Mouse (Mus musculus): ENCODE measurements around the gene 1700037H04Rik. TPM values are rescaled to one million over a fixed set of nuclear protein-coding genes. Genes with fewer than 3 reads are reported as not detected.

Gene 1700037H04Rik
- polyA plus RNA-seq, 1 experiment from 2014 or later, result 85.7 TPM

GRCm38 (mm10) chr2:131159491-131159910 lies 380 bp downstream of the 1700037H04Rik start:
- H3K4me1 ChIP-seq (ENCODE audit: control insufficient read depth, insufficient read depth, low read length), result peaks cover 32% of the 10 kb centered on the region
- no peaks in the 10 kb centered on the region for H3K9me3 ChIP-seq (ENCODE audit: control insufficient read depth, low read length)
- H3K9ac ChIP-seq (replicated peaks; ENCODE audit: low read length), result peak overlapping the region; percentile 81
- ATAC-seq (ENCODE audit: low FRiP score, low TSS enrichment), result peak; percentile 76
- WGBS, result under 1% methylated on average over 18 of the region's 18 CpGs
- peak overlapping the region; percentile 74 for H3K4me2 ChIP-seq (ENCODE audit: low read length)
- H3K36me3 ChIP-seq (ENCODE audit: control insufficient read depth, insufficient read depth, low read length), result peaks cover 8% of the 10 kb centered on the region; the same call in 1 of the 2 replicates
- H3K27me3 ChIP-seq (ENCODE audit: control insufficient read depth, insufficient read depth, low read length), result no peaks in the 10 kb centered on the region
- H3K27ac ChIP-seq (replicated peaks; ENCODE audit: low read depth, low read length), result peak overlapping the region; percentile 83
- DNase-seq, result peak; percentile 65
- peak overlapping the region; percentile 77 for H3K4me3 ChIP-seq (replicated peaks; ENCODE audit: low read depth, low read length)

GRCm38 (mm10) chr2:131156987-131157386 lies 2.9 kb downstream of the 1700037H04Rik start:
- no peaks in the 10 kb centered on the region for H3K27me3 ChIP-seq (ENCODE audit: control insufficient read depth, insufficient read depth, low read length)
- no peak overlapping the region for H3K4me3 ChIP-seq (replicated peaks; ENCODE audit: low read depth, low read length)
- ATAC-seq (ENCODE audit: low FRiP score, low TSS enrichment), result no peak
- peaks cover 19% of the 10 kb centered on the region for H3K36me3 ChIP-seq (ENCODE audit: control insufficient read depth, insufficient read depth, low read length)
- H3K9ac ChIP-seq (replicated peaks; ENCODE audit: low read length), result no peak overlapping the region
- H3K9me3 ChIP-seq (ENCODE audit: control insufficient read depth, low read length), result no peaks in the 10 kb centered on the region
- no peak overlapping the region for H3K4me2 ChIP-seq (ENCODE audit: low read length)
- DNase-seq, result no peak
- no peak overlapping the region for H3K27ac ChIP-seq (replicated peaks; ENCODE audit: low read depth, low read length)
- peaks cover 32% of the 10 kb centered on the region for H3K4me1 ChIP-seq (ENCODE audit: control insufficient read depth, insufficient read depth, low read length)
- WGBS, result 92% methylated on average over 7 of the region's 7 CpGs

- Histone ChIP-seq H3K27ac (replicated peaks; ENCODE audit: low read depth, low read length) (no peak overlapping the region), H3K9me3 (ENCODE audit: control insufficient read depth, low read length) (no peaks in the 10 kb centered on the region), H3K27me3 (ENCODE audit: control insufficient read depth, insufficient read depth, low read length) (no peaks in the 10 kb centered on the region), H3K4me1 (ENCODE audit: control insufficient read depth, insufficient read depth, low read length) (peaks cover 25% of the 10 kb centered on the region), H3K9ac (replicated peaks; ENCODE audit: low read length) (no peak overlapping the region), H3K4me3 (replicated peaks; ENCODE audit: low read depth, low read length) (no peak overlapping the region), H3K4me2 (ENCODE audit: low read length) (no peak overlapping the region), H3K36me3 (ENCODE audit: control insufficient read depth, insufficient read depth, low read length) (peaks cover 41% of the 10 kb centered on the region)
- DNase-seq (no peak), ATAC-seq (ENCODE audit: low FRiP score, low TSS enrichment) (no peak)
- WGBS, result 91% methylated on average over 4 of the region's 4 CpGs
Observed at GRCm38 (mm10) chr2:131154036-131154435, 5.8 kb downstream of the 1700037H04Rik start.

GRCm38 (mm10) chr2:131152166-131152730 lies 7.6 kb downstream of the 1700037H04Rik start:
- ATAC-seq (ENCODE audit: low FRiP score, low TSS enrichment), result no peak
- Histone ChIP-seq H3K4me2 (ENCODE audit: low read length) (no peak overlapping the region), H3K27ac (replicated peaks; ENCODE audit: low read depth, low read length) (no peak overlapping the region), H3K36me3 (ENCODE audit: control insufficient read depth, insufficient read depth, low read length) (peaks cover 59% of the 10 kb centered on the region), H3K9me3 (ENCODE audit: control insufficient read depth, low read length) (no peaks in the 10 kb centered on the region), H3K9ac (replicated peaks; ENCODE audit: low read length) (no peak overlapping the region), H3K4me1 (ENCODE audit: control insufficient read depth, insufficient read depth, low read length) (peaks cover 8% of the 10 kb centered on the region; the same call in 1 of the 2 replicates), H3K27me3 (ENCODE audit: control insufficient read depth, insufficient read depth, low read length) (no peaks in the 10 kb centered on the region), H3K4me3 (replicated peaks; ENCODE audit: low read depth, low read length) (no peak overlapping the region)
- DNase-seq, result no peak
- WGBS, result 94% methylated on average over 7 of the region's 7 CpGs

- Histone ChIP-seq H3K27ac (replicated peaks; ENCODE audit: low read depth, low read length) (no peak overlapping the region), H3K4me3 (replicated peaks; ENCODE audit: low read depth, low read length) (no peak overlapping the region), H3K4me1 (ENCODE audit: control insufficient read depth, insufficient read depth, low read length) (no peaks in the 10 kb centered on the region), H3K4me2 (ENCODE audit: low read length) (no peak overlapping the region), H3K36me3 (ENCODE audit: control insufficient read depth, insufficient read depth, low read length) (peaks cover 81% of the 10 kb centered on the region), H3K9ac (replicated peaks; ENCODE audit: low read length) (no peak overlapping the region), H3K9me3 (ENCODE audit: control insufficient read depth, low read length) (no peaks in the 10 kb centered on the region), H3K27me3 (ENCODE audit: control insufficient read depth, insufficient read depth, low read length) (no peaks in the 10 kb centered on the region)
- 96% methylated on average over 3 of the region's 3 CpGs for WGBS
- no peak for ATAC-seq (ENCODE audit: low FRiP score, low TSS enrichment)
- DNase-seq, result no peak
Observed at GRCm38 (mm10) chr2:131149254-131149578, 10.7 kb downstream of the 1700037H04Rik start.

- Histone ChIP-seq H3K36me3 (ENCODE audit: control insufficient read depth, insufficient read depth, low read length) (peaks cover 85% of the 10 kb centered on the region), H3K4me1 (ENCODE audit: control insufficient read depth, insufficient read depth, low read length) (no peaks in the 10 kb centered on the region), H3K9ac (replicated peaks; ENCODE audit: low read length) (no peak overlapping the region), H3K4me3 (replicated peaks; ENCODE audit: low read depth, low read length) (no peak overlapping the region), H3K27ac (replicated peaks; ENCODE audit: low read depth, low read length) (no peak overlapping the region), H3K4me2 (ENCODE audit: low read length) (no peak overlapping the region), H3K27me3 (ENCODE audit: control insufficient read depth, insufficient read depth, low read length) (no peaks in the 10 kb centered on the region), H3K9me3 (ENCODE audit: control insufficient read depth, low read length) (no peaks in the 10 kb centered on the region)
- DNase-seq, result no peak
- ATAC-seq (ENCODE audit: low FRiP score, low TSS enrichment), result no peak
- 89% methylated on average over 8 of the region's 8 CpGs for WGBS
Observed at GRCm38 (mm10) chr2:131148353-131149253, 11.3 kb downstream of the 1700037H04Rik start.

- DNase-seq, result no peak
- H3K36me3 ChIP-seq (ENCODE audit: control insufficient read depth, insufficient read depth, low read length), result peaks cover 78% of the 10 kb centered on the region
- ATAC-seq (ENCODE audit: low FRiP score, low TSS enrichment), result no peak
- H3K4me2 ChIP-seq (ENCODE audit: low read length), result no peak overlapping the region
- 98% methylated on average over 8 of the region's 8 CpGs for WGBS
- H3K4me3 ChIP-seq (replicated peaks; ENCODE audit: low read depth, low read length), result no peak overlapping the region
- H3K4me1 ChIP-seq (ENCODE audit: control insufficient read depth, insufficient read depth, low read length), result 0 out of 2 replicates have a peak, but pooled peaks cover 3% of the 10 kb centered on the region
- no peaks in the 10 kb centered on the region for H3K27me3 ChIP-seq (ENCODE audit: control insufficient read depth, insufficient read depth, low read length)
- no peak overlapping the region for H3K27ac ChIP-seq (replicated peaks; ENCODE audit: low read depth, low read length)
- H3K9ac ChIP-seq (replicated peaks; ENCODE audit: low read length), result no peak overlapping the region
- H3K9me3 ChIP-seq (ENCODE audit: control insufficient read depth, low read length), result no peaks in the 10 kb centered on the region
Observed at GRCm38 (mm10) chr2:131147043-131147365, 12.9 kb downstream of the 1700037H04Rik start.

- Histone ChIP-seq H3K9me3 (ENCODE audit: control insufficient read depth, low read length) (no peaks in the 10 kb centered on the region), H3K4me3 (replicated peaks; ENCODE audit: low read depth, low read length) (no peak overlapping the region), H3K27ac (replicated peaks; ENCODE audit: low read depth, low read length) (no peak overlapping the region), H3K9ac (replicated peaks; ENCODE audit: low read length) (no peak overlapping the region), H3K36me3 (ENCODE audit: control insufficient read depth, insufficient read depth, low read length) (peaks cover 72% of the 10 kb centered on the region), H3K4me2 (ENCODE audit: low read length) (no peak overlapping the region), H3K4me1 (ENCODE audit: control insufficient read depth, insufficient read depth, low read length) (0 out of 2 replicates have a peak, but pooled peaks cover 3% of the 10 kb centered on the region), H3K27me3 (ENCODE audit: control insufficient read depth, insufficient read depth, low read length) (no peaks in the 10 kb centered on the region)
- DNase-seq (no peak), ATAC-seq (ENCODE audit: low FRiP score, low TSS enrichment) (no peak)
- 94% methylated on average over 21 of the region's 21 CpGs for WGBS
Observed at GRCm38 (mm10) chr2:131146193-131147042, 13.5 kb downstream of the 1700037H04Rik start.
